Comparison of ENCODE assay signal across 20 mouse cellular contexts in genomic region chr13:19147468-19147867, GRCm38 (mm10).
"Had no signal": no experiment of that assay in that cellular context is flagged by ENCODE, and none has a peak within 500 bp of the region (broad histone marks: within the 10 kb centered on the region; RNA-seq: fewer than 3 reads in every experiment).

No protein-coding gene starts in this region.

- H3K27ac ChIP-seq: intestine, embryonic 15.5 days; limb, embryonic 10.5 days; limb, embryonic 13.5 days; macrophage; midbrain, embryonic 12.5 days; midbrain, embryonic 15.5 days; neural tube, embryonic 12.5 days; neural tube, embryonic 15.5 days; stomach, embryonic 15.5 days had no signal

- ATAC-seq: intestine, embryonic 15.5 days; lung, postnatal 0 days; midbrain, embryonic 15.5 days had no signal

- H3K9me3 ChIP-seq: intestine, embryonic 15.5 days; limb, embryonic 10.5 days; limb, embryonic 13.5 days; midbrain, embryonic 12.5 days; midbrain, embryonic 15.5 days; neural tube, embryonic 12.5 days; neural tube, embryonic 15.5 days; stomach, embryonic 15.5 days had no signal

- H3K9ac ChIP-seq: intestine, embryonic 15.5 days; limb, embryonic 13.5 days; lung, embryonic 14.5 days; midbrain, embryonic 12.5 days; midbrain, embryonic 15.5 days; neural tube, embryonic 12.5 days; neural tube, embryonic 15.5 days; stomach, embryonic 15.5 days had no signal

- H3K4me2 ChIP-seq: intestine, embryonic 15.5 days; limb, embryonic 13.5 days; lung, embryonic 14.5 days; midbrain, embryonic 12.5 days; midbrain, embryonic 15.5 days; neural tube, embryonic 12.5 days; neural tube, embryonic 15.5 days; stomach, embryonic 15.5 days had no signal

- H3K4me1 ChIP-seq: intestine, embryonic 15.5 days; limb, embryonic 10.5 days; limb, embryonic 13.5 days; midbrain, embryonic 12.5 days; midbrain, embryonic 15.5 days; neural tube, embryonic 12.5 days; stomach, embryonic 15.5 days had no signal

- H3K36me3 ChIP-seq: intestine, embryonic 15.5 days; limb, embryonic 10.5 days; limb, embryonic 13.5 days; midbrain, embryonic 12.5 days; neural tube, embryonic 12.5 days; stomach, embryonic 15.5 days had no signal

- H3K27me3 ChIP-seq: intestine, embryonic 15.5 days; limb, embryonic 13.5 days; megakaryocyte, embryonic 14.5 days; midbrain, embryonic 12.5 days; midbrain, embryonic 15.5 days; neural tube, embryonic 12.5 days; neural tube, embryonic 15.5 days; stomach, embryonic 15.5 days had no signal

- DNase-seq: kidney, adult 11 months; kidney, adult 9 months; kidney, postnatal 14 days; kidney, postnatal 4 days; lung, embryonic 14.5 days; right cerebral cortex, adult 18-20 months; right cerebral cortex, postnatal 14 days; right cerebral cortex, postnatal 4 days; thymus, postnatal 36 days had no signal

- H3K4me3 ChIP-seq: intestine, embryonic 15.5 days; limb, embryonic 10.5 days; limb, embryonic 13.5 days; megakaryocyte, embryonic 14.5 days; midbrain, embryonic 12.5 days; midbrain, embryonic 15.5 days; neural tube, embryonic 12.5 days; neural tube, embryonic 15.5 days; stomach, embryonic 15.5 days had no signal
